Mouse (Mus musculus) c-Kit-negative CD71-positive TER-119-positive erythroid progenitor cells, embryonic 14.5 days (primary cell): Measurements from ENCODE around the gene Gm7929.
"Not testable (repeated sequence)": the region's sequence is repeated elsewhere in the genome, so short reads cannot be mapped to it uniquely, and the experiment has no call there.

Source experiments
- DNase-seq: peaks from one replicate; pipeline ENCODE4 v3.0.0-alpha.2; 2013; ENCODE audit warnings: low read depth, low spot score

The Gm7929 gene

DNA sequence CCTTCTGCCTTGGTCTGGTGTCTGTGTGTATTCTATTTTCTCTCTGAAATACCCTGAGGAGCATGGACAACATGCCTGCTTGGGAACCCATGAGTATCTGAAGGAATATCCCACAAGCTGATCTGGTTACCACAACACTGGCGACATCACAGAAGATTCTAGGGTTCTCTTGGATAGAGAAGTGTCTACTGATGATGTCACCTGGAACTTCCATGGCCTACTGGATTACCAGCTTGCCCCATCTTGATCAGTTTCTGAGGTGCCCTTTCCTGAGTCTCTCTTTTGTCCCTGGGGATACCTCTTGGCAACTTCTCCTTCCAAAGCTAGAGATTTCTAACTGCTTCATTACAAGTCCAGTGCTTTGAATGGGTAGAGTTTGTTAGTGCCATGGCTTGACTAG, at the start of gene Gm7929:
Gene Gm7929 (minus strand): TSS at position 101 of the 400 bp plus-strand sequence.
- DNase-seq = not testable (repeated sequence)

DNA sequence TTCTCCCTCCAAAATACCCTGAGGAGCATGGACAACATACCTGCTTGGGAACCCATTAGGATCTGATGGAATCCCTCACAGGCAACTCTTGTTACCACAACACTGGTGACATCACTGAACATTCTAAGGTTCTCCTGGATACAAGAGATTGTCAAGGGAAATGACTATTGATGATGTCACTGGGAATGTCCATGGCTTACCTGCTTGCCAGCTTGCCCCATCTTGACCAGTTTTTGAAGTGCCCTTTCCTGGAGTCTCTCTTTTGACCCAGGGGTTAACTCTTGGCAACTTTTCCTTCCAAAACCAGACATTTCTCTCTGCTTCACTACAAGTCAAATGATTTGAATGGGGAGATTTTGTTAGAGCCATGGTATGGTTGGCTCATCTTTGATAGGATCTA, 21.9 kb upstream of the Gm7929 start, which contains the start of gene Gm47189:
Gene Gm47189 (minus strand): TSS at position 101 of the 400 bp plus-strand sequence.
- not testable (repeated sequence) for DNase-seq

DNA sequence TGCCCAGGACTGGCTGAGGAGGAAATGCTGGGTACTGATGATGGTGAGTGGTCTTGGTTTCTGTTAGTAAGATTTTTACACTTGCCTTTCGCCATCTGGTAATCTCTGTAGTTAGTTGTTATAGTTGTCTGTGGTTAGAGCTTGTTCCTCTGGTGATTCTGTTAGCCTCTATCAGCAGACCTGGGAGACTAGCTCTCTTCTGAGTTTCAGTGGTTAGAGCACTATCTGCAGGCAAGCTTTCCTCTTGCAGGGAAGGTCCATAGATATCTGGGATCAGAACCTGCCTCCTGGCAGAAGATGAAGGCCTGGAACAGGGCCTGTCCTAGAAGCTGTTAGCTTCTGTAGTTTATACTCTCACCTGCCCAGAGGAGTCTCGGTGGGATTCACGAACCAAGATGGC, 5.5 kb upstream of the Gm7929 start:
- DNase-seq = not testable (repeated sequence)

DNA sequence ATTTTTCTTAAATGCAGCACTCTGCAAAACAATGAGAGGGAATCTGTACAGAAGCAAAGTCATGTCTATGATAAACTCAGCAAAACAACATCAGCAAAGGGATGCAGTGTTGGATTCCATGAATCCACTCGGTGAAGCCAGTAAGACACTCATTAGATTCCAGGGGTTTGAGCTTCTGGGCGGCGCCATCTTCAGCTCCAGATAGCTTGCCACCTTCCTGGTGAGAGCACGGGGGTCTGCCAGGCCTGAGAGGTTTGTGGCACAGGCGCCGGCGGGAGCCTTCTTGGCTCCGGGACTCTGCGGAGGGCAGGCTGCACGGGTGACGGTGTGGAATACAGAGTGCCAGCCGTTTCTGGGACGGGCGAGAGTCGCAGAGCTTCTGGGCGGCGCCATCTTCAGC, 27.0 kb downstream of the Gm7929 start:
- DNase-seq = not testable (repeated sequence)

DNA sequence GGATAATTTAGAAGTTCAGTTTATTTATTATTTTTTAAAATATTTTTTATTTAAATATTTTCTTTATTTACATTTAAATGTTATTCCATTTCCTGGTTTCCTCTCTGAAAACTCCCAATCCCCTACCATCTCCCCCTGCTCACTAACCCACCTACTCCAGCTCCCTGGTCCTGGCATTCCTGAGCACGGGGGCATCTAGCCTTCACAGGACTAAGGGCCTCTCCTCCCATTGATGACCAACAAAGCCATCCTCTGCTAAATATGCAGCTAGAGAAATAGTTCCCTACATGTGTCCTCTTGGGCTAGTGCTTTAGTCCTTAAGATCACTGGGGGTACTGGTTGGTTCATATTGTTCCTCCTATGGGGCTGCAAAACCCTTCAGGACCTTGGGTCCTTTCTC, 33.2 kb downstream of the Gm7929 start:
- DNase-seq = not testable (repeated sequence)

DNA sequence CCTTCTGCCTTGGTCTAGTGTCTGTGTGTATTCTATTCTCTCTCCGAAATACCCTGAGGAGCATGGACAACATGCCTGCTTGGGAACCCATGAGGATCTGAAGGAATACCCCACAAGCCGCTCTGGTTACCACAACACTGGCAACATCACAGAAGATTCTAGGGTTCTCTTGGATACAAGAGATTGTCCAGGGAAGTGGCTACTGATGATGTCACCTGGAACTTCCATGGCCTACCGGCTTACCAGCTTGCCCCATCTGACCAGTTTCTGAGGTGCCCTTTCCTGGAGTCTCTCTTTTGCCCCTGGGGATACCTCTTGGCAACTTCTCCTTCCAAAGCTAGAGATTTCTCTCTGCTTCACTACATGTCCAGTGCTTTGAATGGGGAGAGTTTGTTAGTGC, 48.6 kb downstream of the Gm7929 start, which contains the start of gene Gm8068:
Gene Gm8068 (minus strand): TSS at position 101 of the 400 bp plus-strand sequence.
- not testable (repeated sequence) for DNase-seq
